Mouse (Mus musculus) layer of hippocampus, adult 18-20 months (tissue): Measurements from ENCODE around the gene Ildr2. TPM values are rescaled to one million over a fixed set of nuclear protein-coding genes. Genes with fewer than 3 reads are reported as not detected.

Experiments
- DNase-seq, 2 experiments: peaks; one replicate each; pipeline ENCODE4 v3.0.0; 2022; ENCODE audit warnings: low spot score in 2 of 2
- total RNA-seq, 2 experiments: library from RNA; stranded (reverse); gene quantifications; 2 replicates each; pipeline ENCODE4 v1.2.3; 2021

Gene Ildr2
- total RNA-seq, 2 experiments from 2014 or later: 70.4 to 71.6 TPM

DNA sequence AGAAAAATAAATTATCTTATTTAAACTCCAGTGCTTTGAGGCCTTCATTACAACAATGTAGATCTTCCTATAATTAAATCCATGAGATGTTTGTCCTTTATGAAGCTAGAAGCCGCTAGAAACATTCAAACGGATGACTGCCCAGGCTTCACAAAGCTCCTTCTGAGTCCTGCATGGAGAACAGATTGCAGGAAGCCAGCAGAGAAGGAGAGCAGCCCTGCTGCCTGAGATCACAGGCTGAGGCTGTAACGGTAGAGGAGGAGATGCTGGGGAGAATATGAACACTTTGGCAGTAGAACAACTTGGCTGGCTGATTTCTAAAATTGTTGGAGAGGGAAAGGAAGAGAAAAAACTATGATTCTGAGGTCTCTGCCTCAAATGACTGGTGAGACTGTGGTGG, 76.8 kb downstream of the Ildr2 start:
- DNase-seq: peak; percentile 29 to 43

DNA sequence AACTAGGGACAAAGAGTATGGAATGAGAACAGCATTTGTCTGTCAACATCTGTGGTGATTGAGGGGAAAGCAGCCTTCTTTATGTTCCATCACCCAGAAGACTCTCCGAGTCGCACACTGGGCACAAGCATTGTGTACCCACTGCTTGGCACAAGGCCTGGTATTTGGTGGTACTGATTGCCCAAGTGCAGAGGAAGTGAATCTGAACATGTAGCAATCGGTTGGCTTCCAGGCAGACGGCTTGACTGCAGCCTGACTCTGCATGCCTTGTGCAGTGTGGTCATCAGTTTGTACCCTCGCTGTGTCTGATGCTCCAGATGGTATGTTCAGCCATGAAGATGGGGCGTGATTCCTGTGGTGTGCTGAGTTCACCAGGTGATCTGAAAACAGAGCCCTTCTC, 85.2 kb downstream of the Ildr2 start:
- peak; percentile 7 to 42 for DNase-seq

DNA sequence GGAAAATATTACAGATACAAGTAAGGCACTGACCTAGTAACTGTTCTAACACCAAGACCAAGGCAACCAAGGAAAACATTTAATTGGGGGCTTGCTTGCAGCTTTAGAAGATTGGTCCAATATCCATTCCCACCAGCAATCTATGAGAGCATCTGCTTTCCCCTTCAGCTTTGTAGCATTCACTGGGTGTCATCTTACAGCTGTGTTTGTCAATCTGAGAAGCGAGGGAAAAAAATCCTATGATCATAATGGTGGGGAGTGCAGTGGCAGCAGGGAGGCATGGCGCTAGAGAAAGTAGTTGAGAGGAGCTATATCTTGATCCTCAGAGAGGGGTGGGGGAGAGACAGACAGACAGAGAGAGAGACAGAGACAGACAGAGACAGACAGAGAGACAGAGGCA, 88.1 kb downstream of the Ildr2 start:
- no peak for DNase-seq

GRCm38 (mm10) chr1:166342539-166342938, 88.6 kb downstream of the Ildr2 start:
- no peak for DNase-seq

- no peak for DNase-seq
Observed at GRCm38 (mm10) chr1:166343586-166343985, 89.6 kb downstream of the Ildr2 start.

DNA sequence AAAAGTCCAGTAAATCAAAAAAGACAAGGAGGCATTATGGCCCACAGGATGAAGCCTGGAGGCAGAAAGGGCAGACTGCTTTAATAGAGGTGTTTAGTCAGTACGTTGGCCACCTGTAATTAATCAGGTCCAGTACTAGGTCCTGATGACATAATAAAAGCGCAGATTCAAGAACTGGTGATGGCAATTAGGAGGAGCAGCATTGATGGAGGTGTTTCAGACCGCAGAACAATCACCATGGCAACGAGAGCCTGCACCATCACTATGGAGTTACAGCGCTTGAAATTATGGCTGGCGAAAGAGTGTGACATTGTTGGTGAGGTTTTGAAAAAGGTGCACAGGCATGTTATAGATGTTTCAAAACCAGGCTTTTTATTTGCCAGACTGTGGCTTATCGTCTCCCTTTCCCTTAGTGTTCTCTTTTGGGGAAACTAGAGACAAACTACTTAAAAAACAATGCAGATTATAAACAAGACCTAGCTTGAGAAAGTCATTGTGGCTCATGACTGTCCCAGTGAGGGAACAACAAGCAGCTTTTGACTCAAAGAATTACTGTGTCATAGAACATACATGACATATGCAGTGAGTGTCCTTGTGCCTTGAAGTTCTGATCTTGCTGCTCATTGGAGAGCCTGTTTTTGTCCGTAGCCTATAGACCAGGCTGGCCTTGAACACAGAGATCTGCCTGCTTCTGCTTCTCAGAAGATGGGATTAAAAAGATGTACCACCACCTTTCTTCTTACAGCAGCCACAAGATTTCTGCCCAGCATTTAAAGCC, 90.5 kb downstream of the Ildr2 start:
- peak; percentile 11 to 74 for DNase-seq

- DNase-seq: no peak
Observed at GRCm38 (mm10) chr1:166345602-166346001, 91.7 kb downstream of the Ildr2 start.

DNA sequence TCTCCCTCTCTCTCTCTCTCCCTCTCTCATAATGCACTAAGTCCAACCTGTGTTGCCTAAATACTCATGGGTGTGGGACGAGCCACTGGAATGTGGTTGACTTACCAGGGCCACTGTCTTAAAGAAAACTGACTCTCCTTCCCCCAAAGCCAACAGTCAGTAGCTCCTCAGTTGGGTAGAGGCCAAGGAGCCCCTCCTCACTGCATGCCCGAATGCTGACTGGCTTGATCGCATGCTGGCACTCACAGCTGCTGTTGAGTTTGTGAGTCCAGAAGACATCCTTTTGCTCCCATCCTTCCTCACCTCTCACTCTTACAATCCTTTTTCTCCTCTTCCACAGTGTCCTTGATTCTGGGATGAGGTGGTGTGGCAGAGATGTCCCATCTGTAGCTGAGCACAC, 93.0 kb downstream of the Ildr2 start:
- DNase-seq: no peak

DNA sequence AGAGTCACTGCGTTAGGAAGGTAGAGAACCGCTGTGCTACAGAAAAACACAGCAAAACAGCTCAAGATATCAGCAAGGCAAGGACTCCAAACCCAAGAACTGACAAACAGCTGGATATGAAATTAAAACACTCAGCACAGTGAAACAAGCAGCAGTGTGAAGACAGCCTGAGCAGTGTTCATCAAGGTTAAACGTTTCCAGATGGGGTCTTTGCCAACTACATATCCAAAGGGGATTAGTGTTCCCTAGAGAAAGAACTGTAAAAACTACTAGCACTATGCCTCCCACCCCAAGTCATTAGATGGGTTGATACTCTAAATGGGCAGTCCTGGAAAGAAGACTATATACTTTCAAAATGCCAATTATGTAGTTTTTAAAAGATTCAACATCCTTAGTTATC, 95.4 kb downstream of the Ildr2 start:
- no peak for DNase-seq

DNA sequence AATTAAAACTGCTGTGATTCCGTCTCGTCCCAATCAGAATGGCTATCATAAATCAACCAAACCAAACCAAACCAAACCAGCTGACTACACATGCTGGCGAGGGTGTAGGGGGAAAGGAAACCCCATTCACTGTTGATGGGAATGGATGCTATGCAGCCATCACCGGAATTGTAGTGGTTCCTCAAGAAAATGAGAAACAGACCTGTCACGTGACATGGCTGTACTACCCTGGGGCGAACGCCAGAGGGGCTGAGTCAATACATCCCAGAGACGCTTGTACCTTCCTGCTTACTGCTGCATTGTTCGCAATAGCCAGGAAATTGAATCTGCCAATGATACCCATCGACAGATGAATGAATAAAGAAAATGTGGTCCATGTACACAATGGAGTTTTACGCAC, 95.8 kb downstream of the Ildr2 start:
- DNase-seq: no peak

DNA sequence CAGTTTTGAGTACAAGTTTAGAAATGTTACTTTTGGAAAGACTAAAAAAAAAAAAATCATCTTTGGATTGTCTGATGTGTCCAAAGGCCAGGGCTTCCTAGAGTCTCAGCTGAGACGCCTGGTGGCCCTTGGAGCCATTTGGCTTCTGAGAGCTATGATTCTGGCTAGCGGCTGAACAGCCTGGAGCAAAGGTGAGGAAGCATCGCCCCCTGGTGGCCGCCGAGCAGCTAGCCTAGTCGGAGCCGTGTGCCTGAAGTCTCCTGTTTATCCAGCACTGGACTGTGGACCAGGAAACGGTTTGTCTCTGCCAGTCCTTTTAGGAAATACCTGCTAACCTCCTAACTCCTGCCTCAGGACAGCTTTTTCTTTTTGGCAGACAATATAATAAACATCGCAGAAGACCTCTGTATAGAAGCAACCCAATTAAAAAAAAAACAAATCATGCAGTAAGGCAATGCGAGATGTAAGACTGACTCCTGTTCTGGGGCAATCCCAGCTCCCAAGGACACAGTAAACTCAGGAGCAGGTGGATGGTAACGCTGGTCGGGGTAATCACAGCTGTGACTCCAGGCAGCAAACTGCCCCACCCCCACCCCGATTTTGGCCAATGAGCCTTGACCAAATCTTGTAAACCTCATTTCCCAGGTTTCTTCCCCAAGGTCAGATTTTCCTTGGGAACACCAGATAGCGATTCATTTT, 106.4 kb downstream of the Ildr2 start:
- DNase-seq: peak; percentile 80 to 92

DNA sequence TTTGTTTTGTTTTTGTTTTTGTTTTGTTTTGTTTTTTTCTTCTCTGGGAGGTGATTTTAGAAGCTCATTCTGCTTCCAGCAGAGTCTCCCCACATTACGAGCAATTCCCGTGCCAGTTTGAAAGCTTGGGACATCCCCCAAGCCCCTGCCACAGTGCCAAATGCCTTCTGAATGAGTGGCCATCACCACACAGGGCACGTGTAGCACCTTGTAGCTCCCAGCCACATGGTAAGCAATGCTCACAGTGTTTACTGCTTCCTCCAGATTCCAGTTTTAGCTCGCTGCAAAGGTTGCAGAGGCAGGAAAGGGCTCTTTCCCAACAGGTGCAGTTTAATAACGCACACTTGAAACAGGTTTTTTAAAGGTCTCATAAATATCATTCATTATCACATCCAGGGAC, 107.0 kb downstream of the Ildr2 start:
- no peak for DNase-seq

DNA sequence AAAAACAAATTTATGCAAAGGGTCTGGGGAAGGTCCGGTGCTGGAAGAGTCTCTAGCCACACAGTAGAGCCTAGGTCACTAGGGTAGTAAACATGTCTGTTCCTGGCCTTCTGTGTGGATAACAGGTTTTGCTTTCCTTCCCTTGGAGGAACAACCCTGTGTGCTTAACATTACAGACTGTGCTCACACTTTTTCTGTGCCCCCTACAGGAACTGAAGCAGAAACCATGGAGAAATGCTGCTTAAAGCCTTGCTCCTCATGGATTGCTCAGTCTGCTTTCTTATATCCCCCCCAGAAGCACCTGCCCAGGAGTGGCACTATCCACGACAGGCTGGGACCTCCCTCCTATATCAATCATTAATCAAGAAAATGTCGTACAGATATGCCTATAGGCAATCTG, 107.9 kb downstream of the Ildr2 start:
- DNase-seq: no peak

DNA sequence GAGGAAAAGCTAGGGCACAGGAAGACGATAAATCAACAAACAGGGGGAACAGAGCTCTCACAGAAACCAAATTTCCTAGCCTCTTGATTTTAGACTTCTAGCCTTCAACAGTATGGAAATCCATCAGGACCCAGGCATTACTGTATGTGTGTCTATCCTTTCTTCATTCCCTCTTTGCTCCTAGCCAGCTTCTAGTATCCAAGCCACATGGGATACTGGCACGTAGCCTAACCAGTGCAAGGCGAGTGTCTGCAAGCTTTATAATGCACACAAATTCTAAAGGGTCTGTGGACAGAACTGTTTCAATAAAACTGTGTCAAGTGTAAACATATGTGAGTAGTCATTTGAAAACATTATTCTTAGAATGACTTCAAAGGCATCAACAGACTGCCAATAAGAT, 108.7 kb downstream of the Ildr2 start:
- DNase-seq: no peak

DNA sequence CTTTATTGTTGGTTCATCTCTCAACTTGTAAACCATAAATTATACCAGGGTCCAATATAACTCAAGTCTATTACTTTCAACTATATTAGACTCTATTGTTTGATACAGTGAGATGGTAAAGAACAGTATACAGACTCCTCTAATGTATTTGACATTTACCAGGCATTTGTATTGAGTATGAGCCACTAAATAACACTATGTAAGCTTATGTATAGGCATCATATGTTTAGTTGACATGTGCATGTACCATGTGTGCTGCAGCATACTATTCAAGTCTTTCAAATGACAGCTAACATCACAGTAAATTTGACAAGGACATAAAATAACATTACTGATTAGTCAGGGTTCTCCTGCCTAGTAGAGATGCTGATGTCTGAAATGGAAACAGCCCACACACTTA, 109.2 kb downstream of the Ildr2 start:
- no peak for DNase-seq

Other genes starting within 250 kb of the Ildr2 start
- gene Dusp27, start 126.2 kb upstream of the Ildr2 start, total RNA-seq: under 1 TPM; 0.08 to 0.15 TPM
- not detected for gene Gpa33, start 123.9 kb upstream of the Ildr2 start, total RNA-seq
- gene Mael, start 15.4 kb upstream of the Ildr2 start, total RNA-seq: not detected
- gene Tada1, start 125.0 kb downstream of the Ildr2 start, total RNA-seq: 10 to 100 TPM; 36.6 to 36.9 TPM
- 10 to 100 TPM; 34.9 to 36.0 TPM for gene Pogk, start 155.7 kb downstream of the Ildr2 start, total RNA-seq
- gene Gm4846, start 243.4 kb downstream of the Ildr2 start, total RNA-seq: not detected